Mouse (Mus musculus) retina, postnatal 7 days (tissue): Measurements from ENCODE around the gene Gm11627.

ENCODE experiments used
- DNase-seq: peaks from one replicate; pipeline ENCODE4 v3.0.0-alpha.2; 2012; ENCODE audit warnings: low read depth, low spot score

Gm11627 gene

GRCm38 (mm10) chr11:102602816-102603495 lies 23.7 kb upstream of the Gm11627 start:
- no peak for DNase-seq

- no peak for DNase-seq
Measured at GRCm38 (mm10) chr11:102599912-102600311, 20.7 kb upstream of the Gm11627 start.

- no peak for DNase-seq
Measured at GRCm38 (mm10) chr11:102595341-102595820, 16.1 kb upstream of the Gm11627 start.

GRCm38 (mm10) chr11:102587554-102587953 lies 8.3 kb upstream of the Gm11627 start:
- DNase-seq, result no peak

- DNase-seq, result no peak
Measured at GRCm38 (mm10) chr11:102586445-102587130, 7.3 kb upstream of the Gm11627 start.

DNA sequence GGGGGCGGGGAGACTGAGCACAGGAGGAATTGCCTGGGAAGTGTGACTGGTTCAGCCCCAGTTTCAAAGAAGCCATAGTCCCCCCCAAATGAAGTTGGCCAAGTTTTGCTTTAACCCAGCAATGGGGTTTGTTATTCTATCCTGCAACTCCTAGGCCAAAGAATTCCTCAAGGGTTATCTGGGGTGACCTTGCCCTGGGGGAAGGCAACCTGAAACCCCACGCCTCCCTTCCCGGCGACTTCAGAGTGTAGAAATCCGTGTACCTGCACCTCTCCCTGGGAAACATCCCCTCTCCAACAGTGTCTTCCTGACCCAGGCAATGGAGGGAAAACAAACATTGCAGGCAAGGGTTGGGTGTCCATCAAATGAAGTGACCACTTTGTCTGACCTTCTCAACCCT lies 3.5 kb upstream of the Gm11627 start:
- DNase-seq, result no peak

DNA sequence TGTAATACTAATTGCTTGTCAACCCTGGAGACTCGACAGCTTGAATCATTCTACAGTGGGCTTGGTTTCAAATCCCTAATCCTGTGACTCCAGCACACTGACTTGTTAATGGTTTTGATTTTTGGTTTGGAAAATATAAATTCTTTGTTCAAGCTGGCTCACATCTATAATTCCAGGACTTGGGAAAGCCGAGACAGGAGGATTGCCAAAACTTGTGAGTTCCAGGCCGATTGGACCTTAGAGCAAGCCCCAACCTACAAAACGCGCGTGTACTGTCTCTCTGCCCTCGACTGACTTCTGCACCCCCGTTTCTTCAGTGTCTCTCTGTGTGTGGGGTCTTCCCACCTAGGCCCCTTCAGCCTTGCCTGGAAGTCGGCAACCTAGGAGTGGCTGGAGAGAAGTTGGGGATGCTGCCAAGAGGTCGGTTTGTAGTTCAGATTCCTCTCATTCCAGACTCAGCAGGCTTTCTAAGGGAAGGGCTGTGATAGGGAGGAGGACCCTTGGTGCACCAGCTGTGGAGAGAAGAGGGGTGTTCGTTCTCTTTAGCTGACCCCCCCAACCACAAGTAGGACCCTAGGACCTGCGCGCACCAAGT lies 2.9 kb upstream of the Gm11627 start:
- no peak for DNase-seq

DNA sequence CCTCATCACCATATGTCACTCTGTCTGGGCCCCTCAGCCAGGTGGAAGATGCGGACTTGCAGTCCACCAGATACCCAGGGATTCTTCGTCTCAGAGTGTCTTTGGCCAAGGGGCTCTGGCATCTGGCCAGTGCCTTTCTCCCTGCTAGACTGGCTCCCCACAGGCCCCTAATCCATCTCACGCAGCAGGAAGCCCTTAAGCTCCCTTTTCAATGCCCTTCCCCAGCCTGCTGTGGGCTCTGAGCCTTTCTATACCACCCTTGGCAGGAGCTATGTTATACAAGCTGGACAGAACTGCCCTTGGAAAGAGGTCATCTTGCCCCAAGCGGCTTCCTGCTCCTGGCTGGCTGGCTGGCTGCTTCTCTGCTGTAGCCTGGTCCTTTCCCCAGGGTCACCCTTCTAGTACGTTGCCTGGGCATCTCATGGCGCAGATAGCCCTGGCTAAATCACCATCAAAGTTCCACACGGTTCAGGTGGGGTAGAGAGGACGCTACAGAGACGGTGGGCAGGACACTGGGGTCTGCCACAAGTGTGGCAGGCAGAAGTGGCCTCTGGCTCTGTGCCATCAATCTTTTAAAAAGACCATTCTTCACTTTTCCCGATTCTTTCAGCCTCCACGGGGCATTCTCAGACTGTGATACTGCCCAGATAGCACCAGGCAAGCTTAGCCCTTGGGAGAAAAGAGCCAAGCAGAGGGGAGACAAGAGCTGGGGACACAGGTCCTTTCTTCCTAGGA lies 2.2 kb upstream of the Gm11627 start:
- no peak for DNase-seq

GRCm38 (mm10) chr11:102580034-102580330 lies 721 bp upstream of the Gm11627 start:
- no peak for DNase-seq

- peak; percentile 72 for DNase-seq
Measured at GRCm38 (mm10) chr11:102578341-102579118, 731 bp downstream of the Gm11627 start.

DNA sequence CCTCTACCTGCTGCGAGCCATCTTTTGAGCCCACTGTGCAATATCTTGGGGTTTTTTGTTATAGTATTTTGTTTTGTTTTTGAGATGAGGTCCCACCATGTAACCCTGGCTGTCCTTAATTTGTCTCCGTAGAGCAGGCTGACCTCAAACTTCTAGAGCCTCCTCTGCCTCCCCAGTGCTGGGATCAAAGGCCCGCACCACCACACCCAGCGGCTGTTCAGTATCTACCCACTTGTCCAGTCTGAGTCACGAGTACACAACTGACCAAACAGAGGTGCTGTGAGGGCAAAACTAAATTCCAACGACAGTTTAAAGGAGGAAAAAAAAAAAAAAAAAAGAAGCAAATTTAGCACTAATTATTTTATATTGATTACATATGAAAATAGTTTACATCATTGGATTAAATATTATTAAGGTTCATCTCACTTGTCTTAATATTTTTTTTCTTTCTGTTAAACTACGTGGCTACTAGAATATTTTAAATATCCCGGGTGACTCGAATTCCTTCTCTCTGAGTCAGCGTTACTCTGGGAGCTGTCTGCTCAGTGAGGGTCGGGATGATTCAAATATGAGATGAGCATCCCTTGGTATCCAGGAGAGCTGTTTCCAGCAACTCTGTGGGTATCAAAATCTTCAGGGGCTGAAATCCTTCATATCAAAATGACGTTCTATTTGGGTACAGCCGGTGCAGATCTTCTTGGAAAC lies 3.1 kb downstream of the Gm11627 start:
- DNase-seq, result no peak

DNA sequence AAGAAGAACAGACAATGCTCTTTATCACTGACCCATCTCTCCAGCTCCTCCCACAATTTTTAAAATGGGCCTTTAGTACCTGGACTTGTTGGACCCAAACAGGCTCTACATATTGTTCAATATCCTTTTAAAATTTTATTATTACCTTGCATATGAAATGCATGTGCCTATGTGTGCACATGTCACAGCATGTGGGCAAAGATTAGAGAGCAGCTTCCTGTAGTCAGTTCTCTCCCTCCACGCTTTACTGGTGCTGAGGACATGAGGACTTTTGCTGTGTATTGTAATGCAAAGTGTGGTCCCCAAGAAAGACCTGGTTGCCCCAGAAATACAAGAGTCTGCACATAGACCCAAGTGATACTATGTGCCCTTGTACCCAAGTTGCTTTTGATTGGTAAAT lies 4.2 kb downstream of the Gm11627 start:
- no peak for DNase-seq

GRCm38 (mm10) chr11:102572866-102573663 lies 6.2 kb downstream of the Gm11627 start:
- DNase-seq, result peak; percentile 73

- DNase-seq, result no peak
Measured at GRCm38 (mm10) chr11:102568756-102569377, 10.4 kb downstream of the Gm11627 start.

DNA sequence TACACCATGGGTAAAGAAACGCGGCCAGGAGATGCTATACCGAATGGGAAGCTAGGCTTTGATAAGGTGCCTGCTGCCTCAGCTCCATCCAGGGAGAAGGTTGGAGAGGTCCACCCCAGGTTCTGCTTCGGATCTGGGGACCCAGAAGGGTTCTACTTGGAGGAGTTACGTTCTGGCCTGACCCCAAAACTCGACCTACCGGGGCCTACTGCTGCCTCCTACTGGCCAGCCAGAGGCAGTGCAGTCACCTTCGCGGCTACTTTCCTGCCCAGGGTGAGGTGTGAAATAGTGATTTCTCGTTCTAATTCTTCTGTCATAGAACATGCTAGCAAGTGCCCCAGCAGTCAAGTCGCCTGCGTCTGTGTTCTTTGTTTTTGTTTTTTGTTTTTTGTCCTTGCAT lies 11.1 kb downstream of the Gm11627 start:
- no peak for DNase-seq

GRCm38 (mm10) chr11:102567723-102568122 lies 11.5 kb downstream of the Gm11627 start:
- DNase-seq, result no peak

DNA sequence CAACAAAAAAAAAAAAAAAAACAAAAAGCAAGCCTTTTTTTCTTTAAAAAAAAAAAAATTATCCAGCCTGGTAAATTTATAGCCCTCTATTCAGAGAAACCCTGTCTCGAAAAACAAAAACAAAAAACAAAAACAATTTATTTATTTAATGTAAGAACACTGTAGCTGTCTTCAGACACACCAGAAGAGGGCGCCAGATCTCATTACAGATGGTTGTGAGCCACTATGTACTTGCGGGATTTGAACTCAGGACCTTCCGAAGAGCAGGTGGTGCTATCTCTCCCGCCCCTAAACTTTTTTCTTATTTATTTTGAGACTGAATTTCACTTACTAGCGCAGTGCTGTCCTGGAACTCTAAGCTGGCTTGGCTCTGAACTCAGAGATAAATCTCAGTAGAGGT lies 12.1 kb downstream of the Gm11627 start:
- no peak for DNase-seq

- DNase-seq, result no peak
Measured at GRCm38 (mm10) chr11:102566290-102566689, 13.0 kb downstream of the Gm11627 start.

DNA sequence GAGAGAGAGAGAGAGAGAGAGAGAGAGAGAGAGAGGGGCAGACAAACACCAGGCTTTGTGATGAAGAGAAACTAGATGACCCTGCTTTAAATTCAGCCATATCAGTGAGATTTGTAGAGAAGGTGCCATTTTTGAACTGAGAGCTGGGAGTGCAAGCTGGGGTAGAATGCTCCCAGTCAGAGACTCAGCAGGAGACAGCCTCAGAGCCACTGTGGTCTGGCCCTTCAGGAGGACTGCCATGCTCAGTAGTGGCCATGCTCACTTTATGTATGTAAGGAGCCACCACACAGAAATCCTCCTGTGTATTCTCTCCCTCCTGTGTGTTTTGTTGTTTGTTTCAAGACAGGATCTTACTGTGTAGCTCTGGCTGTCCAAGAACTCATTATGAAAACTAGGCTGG lies 13.5 kb downstream of the Gm11627 start:
- no peak for DNase-seq
